Mouse (Mus musculus) hindbrain, embryonic 11.5 days (tissue): ENCODE results near the gene Spock1. TPM values are rescaled to one million over a fixed set of nuclear protein-coding genes. Genes with fewer than 3 reads are reported as not detected.

Source experiments
- ATAC-seq: fragments of 200-750 bp; cut with Nextera tagmentation; 2 replicates; pipeline ENCODE4 v1.8.0; 2017; ENCODE audit warnings: mild to moderate bottlenecking, moderate TSS enrichment, moderate library complexity; ENCODE audit not compliant: low FRiP score
- DNase-seq: peaks from one replicate; pipeline ENCODE4 v3.0.0-alpha.2; 2015; ENCODE audit warnings: low spot score
- H3K27ac ChIP-seq: fragments of 300-500 bp; sonication (generic); 2 replicates; pipeline ENCODE4 v1.5.1; 2014; ENCODE audit warnings: mild to moderate bottlenecking, low read depth, low read length
- H3K27me3 ChIP-seq: fragments of 300-500 bp; sonication (generic); 2 replicates; pipeline ENCODE4 v1.6.1; 2014; ENCODE audit warnings: mild to moderate bottlenecking, low read length, moderate library complexity, mixed read lengths; ENCODE audit not compliant: control insufficient read depth, insufficient read depth
- H3K36me3 ChIP-seq: fragments of 300-500 bp; sonication (generic); 2 replicates; pipeline ENCODE4 v1.6.1; 2014; ENCODE audit warnings: mild to moderate bottlenecking, low read length, moderate library complexity, mixed read lengths; ENCODE audit not compliant: control insufficient read depth, insufficient read depth
- H3K4me1 ChIP-seq: fragments of 300-500 bp; sonication (generic); replicated peaks from 2 replicates; pipeline ENCODE4 v1.6.1; 2014; ENCODE audit warnings: low read length, mixed read lengths; ENCODE audit not compliant: control insufficient read depth, insufficient read depth
- H3K4me2 ChIP-seq: fragments of 300-500 bp; sonication (generic); replicated peaks from 2 replicates; pipeline ENCODE4 v1.6.1; 2014; ENCODE audit warnings: mild to moderate bottlenecking, low read depth, low read length
- H3K4me3 ChIP-seq: fragments of 300-500 bp; sonication (generic); 2 replicates; pipeline ENCODE4 v1.5.1; 2014; ENCODE audit warnings: low read depth, low read length
- H3K9ac ChIP-seq: fragments of 300-500 bp; sonication (generic); 2 replicates; pipeline ENCODE4 v1.6.1; 2014; ENCODE audit warnings: low read depth, low read length
- H3K9me3 ChIP-seq: fragments of 300-500 bp; sonication (generic); 2 replicates; pipeline ENCODE4 v1.6.1; 2016; ENCODE audit warnings: low read length; ENCODE audit not compliant: control insufficient read depth
- WGBS: fragments of 180-500 bp; shearing (Covaris S2); extraction: QIAGEN DNeasy Blood & Tissue Kit; methylation state at CpG from one replicate; pipeline ENCODE4 v1.1.7; 2014; 5-methylcytosine and 5-hydroxymethylcytosine counted together
- polyA plus RNA-seq: library from polyadenylated mRNA; unstranded; fragments of >200 nt; fragmentation: Nextera tagmentation; extraction: Ambion mirVana; gene quantifications from 2 replicates; pipeline ENCODE4 v1.2.1, GENCODE M21; 2014

Spock1 gene
- polyA plus RNA-seq, 1 experiment from 2014 or later: 17.0 TPM

DNA sequence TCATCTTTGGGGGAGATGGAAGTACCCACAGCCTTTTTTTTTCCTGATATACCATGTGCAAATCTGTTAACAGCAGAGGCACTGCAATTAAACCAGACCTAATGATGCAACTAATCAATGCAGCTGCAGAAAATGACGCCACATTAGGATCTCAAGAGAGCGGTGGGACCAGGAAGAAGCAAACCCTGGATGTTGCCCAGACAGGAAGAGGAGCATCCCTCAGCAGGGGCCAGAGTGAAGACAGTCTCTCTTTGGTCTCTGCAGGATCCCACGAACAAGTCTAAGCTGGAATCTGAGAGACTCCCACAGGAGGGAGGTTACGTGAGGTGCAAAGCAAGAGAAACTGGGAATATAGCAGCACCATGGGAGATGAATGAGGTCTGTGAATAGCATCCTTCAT, 52.4 kb downstream of the Spock1 start:
- Histone ChIP-seq H3K4me3 (no peak overlapping the region), H3K27me3 (no peaks in the 10 kb centered on the region), H3K27ac (no peak overlapping the region), H3K4me1 (no peaks in the 10 kb centered on the region), H3K4me2 (no peak overlapping the region), H3K9me3 (no peaks in the 10 kb centered on the region), H3K9ac (no peak overlapping the region), H3K36me3 (no peaks in the 10 kb centered on the region)
- DNase-seq: no peak
- ATAC-seq: no peak
- WGBS: 60% methylated on average over 4 of the region's 4 CpGs

DNA sequence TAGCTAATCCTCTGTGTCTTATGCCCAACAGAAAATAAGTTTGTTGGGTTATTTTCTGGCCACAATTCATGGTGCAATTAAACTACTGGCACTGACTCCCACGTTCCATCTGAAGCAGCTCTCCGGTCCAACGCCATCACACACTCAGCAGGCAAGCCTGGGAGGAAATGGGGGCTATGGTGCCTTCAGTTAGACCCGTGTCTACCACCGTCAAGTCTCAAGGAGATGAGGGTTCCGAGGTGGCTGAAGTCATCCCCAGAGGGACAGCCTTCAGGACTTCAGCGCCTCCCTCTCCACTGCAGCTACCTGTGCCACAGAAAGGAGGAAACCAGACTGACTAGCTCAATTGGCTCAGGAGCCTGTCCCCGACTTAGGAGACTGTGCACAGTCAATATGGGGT, 53.7 kb downstream of the Spock1 start:
- no peaks in the 10 kb centered on the region for H3K9me3 ChIP-seq
- ATAC-seq (no peak), DNase-seq (no peak)

DNA sequence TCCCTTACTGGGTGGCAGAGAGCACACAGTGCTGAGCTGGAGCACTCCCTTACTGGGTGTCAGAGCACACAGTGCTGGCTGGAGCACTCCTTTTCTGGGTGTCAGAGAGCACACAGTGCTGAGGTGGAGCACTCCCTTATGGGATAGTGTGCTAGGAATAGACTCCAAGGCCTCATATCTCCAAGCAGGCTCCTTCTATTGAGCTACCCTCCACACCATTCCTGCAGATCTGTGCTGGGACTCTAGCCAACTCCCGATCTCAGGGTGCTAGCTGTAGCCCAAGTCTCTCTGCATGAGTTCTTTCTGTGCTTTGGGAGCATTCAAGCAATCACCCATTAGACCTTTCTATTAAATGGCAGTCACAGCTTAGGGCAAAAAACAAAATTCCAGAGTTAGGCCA, 54.5 kb downstream of the Spock1 start:
- WGBS: 93% methylated on average over 1 of the region's 1 CpGs
- H3K27ac ChIP-seq: no peak overlapping the region
- no peak for DNase-seq

More for the DNA sequence above, 53.7 kb downstream of the Spock1 start:
- H3K27me3 ChIP-seq: no peaks in the 10 kb centered on the region
- H3K9ac ChIP-seq: no peak overlapping the region
- no peak overlapping the region for H3K27ac ChIP-seq
- H3K4me3 ChIP-seq: no peak overlapping the region
- H3K36me3 ChIP-seq: no peaks in the 10 kb centered on the region
- H3K4me2 ChIP-seq: no peak overlapping the region
- WGBS: 82% methylated on average over 8 of the region's 8 CpGs
- H3K4me1 ChIP-seq: no peaks in the 10 kb centered on the region

DNA sequence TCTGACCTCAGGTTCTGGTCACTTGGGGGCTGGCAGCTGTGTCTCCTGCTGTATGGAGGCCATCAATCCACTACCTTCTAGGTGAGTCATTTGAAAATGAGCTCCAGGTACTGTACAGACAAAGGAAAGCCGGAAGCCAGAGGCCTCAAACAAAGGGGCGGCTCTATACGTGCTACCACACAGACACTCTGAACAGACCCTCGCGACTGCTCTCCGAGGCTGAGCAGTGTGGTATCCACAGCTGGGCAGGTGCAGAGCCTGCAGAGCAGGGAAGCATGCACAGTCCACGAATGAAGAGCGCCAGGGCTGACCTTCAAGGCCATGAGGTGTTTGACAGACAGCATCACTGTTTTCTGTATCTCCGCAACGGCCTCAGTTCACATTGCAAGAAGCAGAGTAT, 55.0 kb downstream of the Spock1 start:
- ATAC-seq (no peak), DNase-seq (no peak)
- Histone ChIP-seq H3K36me3 (no peaks in the 10 kb centered on the region), H3K27ac (no peak overlapping the region), H3K27me3 (no peaks in the 10 kb centered on the region), H3K9ac (no peak overlapping the region), H3K4me2 (no peak overlapping the region), H3K4me1 (no peaks in the 10 kb centered on the region), H3K9me3 (no peaks in the 10 kb centered on the region), H3K4me3 (no peak overlapping the region)
- 85% methylated on average over 10 of the region's 10 CpGs for WGBS

More for the DNA sequence above, 54.5 kb downstream of the Spock1 start:
- Histone ChIP-seq H3K4me2 (no peak overlapping the region), H3K4me3 (no peak overlapping the region), H3K9ac (no peak overlapping the region), H3K27me3 (no peaks in the 10 kb centered on the region), H3K9me3 (no peaks in the 10 kb centered on the region), H3K36me3 (no peaks in the 10 kb centered on the region), H3K4me1 (no peaks in the 10 kb centered on the region)
- ATAC-seq: no peak

DNA sequence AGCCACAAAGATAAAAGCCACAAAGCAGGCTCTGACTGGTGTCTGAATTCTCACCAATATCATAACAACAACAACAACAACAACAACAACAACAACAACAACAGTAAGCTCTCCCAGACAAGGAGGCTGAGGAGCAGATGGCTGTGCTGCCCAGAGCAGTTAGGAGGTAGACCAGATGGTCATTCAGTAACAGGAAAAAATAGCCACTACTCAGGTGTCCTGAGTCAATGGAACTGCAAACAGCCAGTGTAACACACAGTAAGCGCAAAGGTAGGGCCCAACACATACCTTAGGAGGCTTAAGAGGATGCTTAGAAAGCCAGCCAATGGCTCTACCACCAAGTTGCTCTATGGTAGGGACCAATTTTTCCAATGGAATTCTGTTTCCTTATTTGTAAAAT, 59.2 kb downstream of the Spock1 start:
- Histone ChIP-seq H3K4me3 (no peak overlapping the region), H3K27ac (no peak overlapping the region), H3K9ac (no peak overlapping the region), H3K27me3 (no peaks in the 10 kb centered on the region), H3K4me2 (no peak overlapping the region), H3K4me1 (no peaks in the 10 kb centered on the region), H3K36me3 (no peaks in the 10 kb centered on the region), H3K9me3 (no peaks in the 10 kb centered on the region)
- WGBS: 91% methylated on average over 1 of the region's 1 CpGs
- ATAC-seq: no peak
- DNase-seq: no peak

DNA sequence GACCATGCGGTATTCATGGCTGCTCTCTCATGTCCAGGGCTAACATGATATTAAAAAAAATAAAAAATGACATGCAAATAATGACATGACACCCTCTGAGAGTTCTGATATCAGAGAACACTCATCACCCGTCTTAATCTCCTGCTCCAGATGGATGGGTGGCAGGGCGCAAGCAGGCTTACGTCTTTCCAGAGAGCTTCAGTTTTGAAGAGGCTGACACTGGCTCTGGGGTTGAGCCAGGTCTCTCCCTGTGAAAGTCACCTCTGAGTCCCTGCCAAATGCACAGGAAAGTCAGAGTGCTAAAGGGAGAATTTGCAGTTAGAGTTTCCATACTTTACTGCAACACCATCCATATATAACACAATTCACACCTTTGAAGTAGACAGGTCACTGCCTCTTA, 61.0 kb downstream of the Spock1 start:
- H3K4me1 ChIP-seq: no peaks in the 10 kb centered on the region
- no peak overlapping the region for H3K27ac ChIP-seq
- no peaks in the 10 kb centered on the region for H3K36me3 ChIP-seq
- no peak overlapping the region for H3K4me2 ChIP-seq
- no peaks in the 10 kb centered on the region for H3K27me3 ChIP-seq
- no peak for ATAC-seq
- WGBS: 90% methylated on average over 4 of the region's 4 CpGs
- no peak overlapping the region for H3K4me3 ChIP-seq
- DNase-seq: no peak
- H3K9me3 ChIP-seq: no peaks in the 10 kb centered on the region
- no peak overlapping the region for H3K9ac ChIP-seq

DNA sequence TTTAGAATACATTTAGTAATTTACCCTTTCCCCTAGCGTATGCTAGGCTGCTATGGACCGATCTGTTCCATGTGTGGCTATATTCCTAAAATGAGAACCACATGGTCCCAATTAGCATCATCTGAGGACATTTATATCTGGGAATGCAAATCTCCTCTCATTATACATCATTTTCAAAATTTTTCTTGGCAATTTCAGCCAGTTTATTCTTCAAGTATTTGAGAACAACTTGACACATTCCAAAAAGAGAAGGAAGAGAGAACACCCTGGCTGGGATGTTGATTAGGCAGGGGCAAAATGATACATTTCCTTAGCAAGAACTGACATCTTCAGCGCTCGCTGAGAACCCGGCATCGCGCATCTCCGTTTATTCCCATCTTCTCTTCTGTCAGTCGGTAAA, 61.7 kb downstream of the Spock1 start:
- H3K9ac ChIP-seq: no peak overlapping the region
- DNase-seq (no peak), ATAC-seq (no peak)
- no peak overlapping the region for H3K4me2 ChIP-seq
- H3K36me3 ChIP-seq: no peaks in the 10 kb centered on the region
- no peaks in the 10 kb centered on the region for H3K27me3 ChIP-seq
- H3K4me1 ChIP-seq: no peaks in the 10 kb centered on the region
- no peak overlapping the region for H3K4me3 ChIP-seq
- no peaks in the 10 kb centered on the region for H3K9me3 ChIP-seq
- 88% methylated on average over 9 of the region's 9 CpGs for WGBS
- H3K27ac ChIP-seq: no peak overlapping the region

DNA sequence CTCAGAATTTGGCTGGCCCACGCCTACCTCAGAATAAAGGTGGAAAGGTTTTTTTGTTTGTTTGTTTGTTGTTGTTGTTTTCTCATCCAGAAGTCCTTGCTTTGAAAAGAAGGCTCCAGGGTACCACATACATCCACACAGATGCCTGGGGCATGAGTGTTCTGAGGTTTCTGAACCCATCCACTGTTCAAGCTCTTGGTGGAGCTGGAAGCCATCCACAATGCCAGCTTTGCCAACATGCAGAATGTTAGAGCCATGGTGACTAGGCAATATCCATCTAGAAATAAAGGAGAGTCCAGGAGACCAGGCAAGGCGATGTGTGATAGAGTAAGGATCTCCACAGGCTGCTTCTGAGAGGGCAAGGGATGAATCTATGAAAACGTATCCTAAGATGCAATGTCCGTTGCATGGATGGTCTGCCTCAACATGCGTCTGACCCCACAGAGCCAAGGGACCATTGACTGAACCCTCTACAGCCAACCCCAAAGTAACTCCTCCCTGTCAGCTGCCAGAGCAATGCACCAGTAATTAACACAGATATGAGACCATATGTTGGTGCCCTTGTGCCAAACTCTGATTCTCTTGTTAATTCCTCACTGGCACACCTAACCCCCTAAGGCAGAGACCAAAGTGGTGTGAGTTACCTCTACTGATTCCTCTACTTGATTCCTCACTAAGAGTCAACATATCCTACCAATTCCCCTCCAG, 66.8 kb downstream of the Spock1 start:
- Histone ChIP-seq H3K9me3 (no peaks in the 10 kb centered on the region), H3K9ac (no peak overlapping the region), H3K27ac (no peak overlapping the region), H3K4me2 (no peak overlapping the region), H3K36me3 (no peaks in the 10 kb centered on the region), H3K4me3 (no peak overlapping the region), H3K4me1 (no peaks in the 10 kb centered on the region), H3K27me3 (no peaks in the 10 kb centered on the region)
- 88% methylated on average over 5 of the region's 5 CpGs for WGBS
- ATAC-seq (no peak), DNase-seq (no peak)

DNA sequence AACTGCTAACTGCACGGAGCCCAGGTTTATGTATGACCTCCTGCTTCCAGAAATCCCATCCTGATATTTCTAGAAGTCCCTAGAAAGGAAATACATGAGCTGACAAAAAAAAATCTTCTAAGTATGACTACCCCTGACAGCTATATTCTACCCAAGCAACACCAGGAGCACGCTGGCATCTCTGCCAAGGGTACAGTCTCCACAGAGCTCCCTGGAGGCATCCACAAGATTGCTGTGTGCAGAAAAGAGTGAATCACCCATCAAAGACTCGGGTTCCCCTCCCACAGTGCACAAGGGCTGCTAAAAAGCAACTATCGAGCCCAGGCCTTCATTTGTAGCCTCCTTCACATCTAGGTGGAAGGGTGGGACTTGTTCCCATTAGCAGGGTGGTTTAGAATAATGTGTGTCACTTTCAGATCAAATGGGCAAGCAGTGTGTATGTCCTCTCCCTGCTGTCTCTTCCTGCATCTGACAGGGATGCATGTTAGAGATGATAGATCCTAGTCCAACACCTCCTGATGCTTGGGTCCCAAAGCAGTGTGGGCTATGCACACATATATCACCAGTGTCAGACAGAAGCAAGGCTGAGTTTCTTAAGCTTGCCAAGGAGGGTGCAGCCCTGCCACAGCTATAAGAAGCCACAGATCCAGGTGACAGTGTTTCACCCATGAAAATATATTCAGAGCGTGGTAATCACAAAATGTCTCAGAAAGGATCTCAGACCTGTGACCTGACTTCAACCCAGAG, 70.3 kb downstream of the Spock1 start:
- Histone ChIP-seq H3K36me3 (no peaks in the 10 kb centered on the region), H3K4me2 (no peak overlapping the region), H3K4me1 (no peaks in the 10 kb centered on the region), H3K4me3 (no peak overlapping the region), H3K27ac (no peak overlapping the region), H3K9me3 (no peaks in the 10 kb centered on the region; the same call in 1 of the 2 replicates), H3K9ac (no peak overlapping the region), H3K27me3 (no peaks in the 10 kb centered on the region)
- WGBS: 79% methylated on average over 5 of the region's 5 CpGs
- no peak for DNase-seq
- ATAC-seq: no peak
